Mouse (Mus musculus): ENCODE measurements around the gene Fam20a.

DNA sequence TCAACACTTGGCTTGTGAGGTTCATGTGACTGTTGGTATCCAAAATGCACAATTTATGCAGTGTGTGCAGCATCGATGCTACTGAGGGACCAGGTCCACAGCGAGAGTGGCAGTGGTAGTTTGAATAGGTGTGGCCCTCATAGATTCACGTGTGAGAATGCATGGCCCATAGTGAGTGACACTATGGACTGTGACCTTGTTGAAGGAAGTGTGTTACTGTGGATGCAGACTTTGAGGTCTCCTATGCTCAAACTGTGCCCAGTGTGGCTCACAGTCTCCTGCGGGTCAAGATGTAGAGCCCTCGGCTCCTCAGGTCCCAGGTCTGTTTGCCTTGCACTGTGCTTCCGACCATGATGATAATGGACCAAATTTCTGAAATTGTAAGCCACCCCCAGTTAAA lies 39.9 kb downstream of the Fam20a start:
- no peak for TF ChIP-seq MAX (IDR thresholded peaks at IDR 0.05; ENCODE audit: low read depth)
- no peak for TF ChIP-seq POLR2A (IDR thresholded peaks at IDR 0.05; ENCODE audit: insufficient read length, low read depth)
- no peak for TF ChIP-seq SRF (IDR thresholded peaks at IDR 0.05; ENCODE audit: control insufficient read depth, insufficient read length, low read depth)
